Mouse (Mus musculus): ENCODE results near the gene Barhl2. TPM values are rescaled to one million over a fixed set of nuclear protein-coding genes. Genes with fewer than 3 reads are reported as not detected.

Barhl2 gene
- polyA plus RNA-seq, 1 experiment from 2014 or later, result not detected

GRCm38 (mm10) chr5:106451681-106452440, 6.1 kb downstream of the Barhl2 start:
- no peak for TF ChIP-seq CTCF (IDR thresholded peaks at IDR 0.05; ENCODE audit: low read depth)
- H3K27ac ChIP-seq, result no peak overlapping the region
- no peak overlapping the region for H3K4me3 ChIP-seq (replicated peaks; ENCODE audit: low read depth, low read length)
- no peak for ATAC-seq (replicated peaks; ENCODE audit: low FRiP score, low read depth)
- no peaks in the 10 kb centered on the region for H3K36me3 ChIP-seq (ENCODE audit: insufficient read depth, low read length)
- H3K27me3 ChIP-seq (ENCODE audit: insufficient read depth, low read length), result peaks cover 93% of the 10 kb centered on the region
- no peaks in the 10 kb centered on the region for H3K9me3 ChIP-seq (replicated peaks; ENCODE audit: low read length)
- H3K9ac ChIP-seq (ENCODE audit: low read depth, low read length), result no peak overlapping the region
- no peaks in the 10 kb centered on the region for H3K4me1 ChIP-seq (replicated peaks; ENCODE audit: insufficient read depth, low read length)
- WGBS, result 2% methylated on average over 32 of the region's 32 CpGs
- no peak overlapping the region for H3K4me2 ChIP-seq (ENCODE audit: low read length)
- no peak for DNase-seq (ENCODE audit: low spot score)

DNA sequence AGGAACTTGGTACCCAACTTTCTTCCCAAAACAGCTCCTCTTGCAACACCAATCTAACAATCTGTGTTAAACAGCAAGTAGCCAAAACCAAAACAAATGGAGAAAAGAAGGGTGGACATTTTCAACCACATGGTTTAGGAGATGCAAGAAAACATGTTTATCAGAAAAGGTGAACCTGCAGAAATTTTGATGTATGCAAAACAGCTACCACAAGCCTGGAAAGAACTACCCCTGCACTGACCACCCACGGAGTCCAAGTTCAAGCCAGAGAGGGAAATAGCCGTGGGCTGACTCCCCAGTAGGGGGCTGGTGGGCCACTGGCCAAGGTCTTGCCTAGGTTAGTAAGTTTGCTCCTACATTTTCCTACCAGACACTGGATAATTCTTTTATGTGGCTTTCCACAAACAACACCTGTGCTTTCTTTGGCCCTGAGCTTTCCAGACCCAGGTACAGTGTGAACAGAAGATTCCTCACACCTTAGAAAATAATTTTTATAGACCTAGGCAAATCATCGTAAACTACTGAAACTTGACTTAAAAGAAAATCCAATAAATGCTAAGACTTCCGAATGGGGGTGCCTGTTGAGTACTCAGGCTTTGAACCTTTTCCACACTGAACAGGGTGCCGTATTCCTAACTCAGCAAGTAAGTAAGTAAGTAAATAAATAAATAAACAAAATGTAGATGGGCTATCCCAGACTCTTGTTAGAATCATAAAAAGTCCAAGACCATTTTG, 7.4 kb downstream of the Barhl2 start:
- ATAC-seq (replicated peaks; ENCODE audit: low FRiP score, low read depth), result no peak
- WGBS, result 7% methylated on average over 5 of the region's 5 CpGs
- Histone ChIP-seq H3K27ac (no peak overlapping the region), H3K9ac (ENCODE audit: low read depth, low read length) (no peak overlapping the region), H3K9me3 (replicated peaks; ENCODE audit: low read length) (no peaks in the 10 kb centered on the region), H3K4me2 (ENCODE audit: low read length) (no peak overlapping the region), H3K4me3 (replicated peaks; ENCODE audit: low read depth, low read length) (no peak overlapping the region), H3K36me3 (ENCODE audit: insufficient read depth, low read length) (no peaks in the 10 kb centered on the region), H3K27me3 (ENCODE audit: insufficient read depth, low read length) (peaks cover 94% of the 10 kb centered on the region), H3K4me1 (replicated peaks; ENCODE audit: insufficient read depth, low read length) (no peaks in the 10 kb centered on the region)
- no peak for TF ChIP-seq CTCF (IDR thresholded peaks at IDR 0.05; ENCODE audit: low read depth)
- no peak for DNase-seq (ENCODE audit: low spot score)

- Histone ChIP-seq H3K4me2 (ENCODE audit: low read length) (no peak overlapping the region), H3K9me3 (replicated peaks; ENCODE audit: low read length) (no peaks in the 10 kb centered on the region), H3K4me1 (replicated peaks; ENCODE audit: insufficient read depth, low read length) (no peaks in the 10 kb centered on the region), H3K27me3 (ENCODE audit: insufficient read depth, low read length) (peaks cover 93% of the 10 kb centered on the region), H3K36me3 (ENCODE audit: insufficient read depth, low read length) (no peaks in the 10 kb centered on the region), H3K27ac (no peak overlapping the region), H3K9ac (ENCODE audit: low read depth, low read length) (no peak overlapping the region), H3K4me3 (replicated peaks; ENCODE audit: low read depth, low read length) (no peak overlapping the region)
- no peak for ATAC-seq (replicated peaks; ENCODE audit: low FRiP score, low read depth)
- no peak for DNase-seq (ENCODE audit: low spot score)
- no peak for TF ChIP-seq CTCF (IDR thresholded peaks at IDR 0.05; ENCODE audit: low read depth)
- 10% methylated on average over 4 of the region's 4 CpGs for WGBS
Measured at GRCm38 (mm10) chr5:106449720-106450425, 8.1 kb downstream of the Barhl2 start.

DNA sequence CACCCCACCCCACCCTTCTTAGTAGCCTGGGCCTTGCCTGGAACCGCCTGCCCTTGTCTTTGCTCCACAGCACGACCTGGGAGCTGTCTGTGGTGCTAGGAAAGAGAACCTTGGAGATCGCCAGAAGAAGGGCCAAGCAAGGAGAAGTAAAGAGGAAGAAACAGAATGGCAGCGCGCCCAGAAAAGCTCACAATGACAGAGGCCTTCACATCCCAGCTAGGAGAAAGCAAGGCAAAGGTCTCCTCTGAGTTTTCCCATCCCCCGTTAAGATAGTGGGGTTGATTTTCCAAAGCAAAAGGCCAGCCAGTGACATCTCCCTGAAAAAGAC, 9.2 kb downstream of the Barhl2 start:
- Histone ChIP-seq H3K4me1 (replicated peaks; ENCODE audit: insufficient read depth, low read length) (no peaks in the 10 kb centered on the region), H3K36me3 (ENCODE audit: insufficient read depth, low read length) (no peaks in the 10 kb centered on the region), H3K4me3 (replicated peaks; ENCODE audit: low read depth, low read length) (no peak overlapping the region), H3K4me2 (ENCODE audit: low read length) (no peak overlapping the region), H3K9ac (ENCODE audit: low read depth, low read length) (no peak overlapping the region), H3K27me3 (ENCODE audit: insufficient read depth, low read length) (peaks cover 83% of the 10 kb centered on the region), H3K27ac (no peak overlapping the region), H3K9me3 (replicated peaks; ENCODE audit: low read length) (no peaks in the 10 kb centered on the region)
- WGBS, result 2% methylated on average over 6 of the region's 6 CpGs
- DNase-seq (ENCODE audit: low spot score) (peak; percentile 68), ATAC-seq (replicated peaks; ENCODE audit: low FRiP score, low read depth) (no peak)
- TF ChIP-seq CTCF (IDR thresholded peaks at IDR 0.05; ENCODE audit: low read depth), result no peak

- no peak overlapping the region for H3K4me2 ChIP-seq (ENCODE audit: low read length)
- no peak overlapping the region for H3K27ac ChIP-seq
- H3K4me1 ChIP-seq (replicated peaks; ENCODE audit: insufficient read depth, low read length), result no peaks in the 10 kb centered on the region
- no peak for ATAC-seq (replicated peaks; ENCODE audit: low FRiP score, low read depth)
- H3K4me3 ChIP-seq (replicated peaks; ENCODE audit: low read depth, low read length), result no peak overlapping the region
- TF ChIP-seq CTCF (IDR thresholded peaks at IDR 0.05; ENCODE audit: low read depth), result no peak
- no peak for DNase-seq (ENCODE audit: low spot score)
- 4% methylated on average over 48 of the region's 50 CpGs for WGBS
- no peaks in the 10 kb centered on the region for H3K9me3 ChIP-seq (replicated peaks; ENCODE audit: low read length)
- H3K27me3 ChIP-seq (ENCODE audit: insufficient read depth, low read length), result peaks cover 81% of the 10 kb centered on the region
- H3K36me3 ChIP-seq (ENCODE audit: insufficient read depth, low read length), result no peaks in the 10 kb centered on the region
- H3K9ac ChIP-seq (ENCODE audit: low read depth, low read length), result no peak overlapping the region
Measured at GRCm38 (mm10) chr5:106447951-106448797, 9.8 kb downstream of the Barhl2 start.

Data from kidney, postnatal 0 days (tissue).